Mouse (Mus musculus): Measurements from ENCODE around the gene Macrod2. TPM values are rescaled to one million over a fixed set of nuclear protein-coding genes. Genes with fewer than 3 reads are reported as not detected.

The Macrod2 gene
- polyA plus RNA-seq, 1 experiment from 2014 or later, result 90.5 TPM

GRCm38 (mm10) chr2:142257501-142257900 lies 1862.4 kb downstream of the Macrod2 start:
- Histone ChIP-seq H3K9ac (no peak overlapping the region), H3K9me3 (no peaks in the 10 kb centered on the region), H3K4me2 (no peak overlapping the region), H3K4me1 (peaks cover 13% of the 10 kb centered on the region), H3K4me3 (no peak overlapping the region), H3K27ac (no peak overlapping the region), H3K36me3 (replicated peaks) (no peaks in the 10 kb centered on the region), H3K27me3 (replicated peaks) (no peaks in the 10 kb centered on the region; the same call in 1 of the 2 replicates)
- WGBS, result 97% methylated on average over 1 of the region's 1 CpGs
- no peak for ATAC-seq (replicated peaks)

GRCm38 (mm10) chr2:142261046-142261445 lies 1865.9 kb downstream of the Macrod2 start:
- 94% methylated on average over 6 of the region's 6 CpGs for WGBS
- H3K9ac ChIP-seq, result no peak overlapping the region
- no peak overlapping the region for H3K4me3 ChIP-seq
- ATAC-seq (replicated peaks), result no peak
- H3K27ac ChIP-seq, result no peak overlapping the region
- H3K36me3 ChIP-seq (replicated peaks), result no peaks in the 10 kb centered on the region
- no peaks in the 10 kb centered on the region for H3K4me1 ChIP-seq
- H3K9me3 ChIP-seq, result no peaks in the 10 kb centered on the region
- H3K27me3 ChIP-seq (replicated peaks), result no peaks in the 10 kb centered on the region; the same call in 1 of the 2 replicates
- no peak overlapping the region for H3K4me2 ChIP-seq

DNA sequence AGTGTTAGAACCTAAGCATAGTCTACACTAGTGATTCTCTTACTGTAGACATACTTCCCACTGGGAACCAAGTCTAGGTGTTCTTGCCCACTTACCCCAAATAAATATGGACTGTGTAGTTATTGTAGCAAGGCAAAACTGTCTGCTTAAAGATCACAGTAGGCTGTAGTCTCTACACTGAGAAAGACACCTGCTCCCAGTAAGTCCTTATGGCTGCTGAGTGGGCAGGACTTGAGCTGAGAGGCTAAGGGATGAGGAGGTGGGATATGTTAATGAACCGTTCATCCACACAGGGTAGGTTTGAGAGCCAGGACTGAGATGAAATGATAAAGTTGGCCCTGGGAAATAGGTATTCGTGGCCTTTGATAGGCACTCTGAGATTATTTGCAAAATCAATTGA lies 1869.6 kb downstream of the Macrod2 start:
- H3K4me1 ChIP-seq, result no peaks in the 10 kb centered on the region
- WGBS, result 86% methylated on average over 2 of the region's 2 CpGs
- H3K27me3 ChIP-seq (replicated peaks), result no peaks in the 10 kb centered on the region
- ATAC-seq (replicated peaks), result no peak
- H3K27ac ChIP-seq, result no peak overlapping the region
- no peak overlapping the region for H3K4me2 ChIP-seq
- no peak overlapping the region for H3K9ac ChIP-seq
- H3K4me3 ChIP-seq, result no peak overlapping the region
- H3K36me3 ChIP-seq (replicated peaks), result no peaks in the 10 kb centered on the region
- H3K9me3 ChIP-seq, result no peaks in the 10 kb centered on the region

- Histone ChIP-seq H3K27ac (no peak overlapping the region), H3K27me3 (replicated peaks) (no peaks in the 10 kb centered on the region), H3K9me3 (no peaks in the 10 kb centered on the region), H3K9ac (no peak overlapping the region), H3K4me2 (no peak overlapping the region), H3K36me3 (replicated peaks) (no peaks in the 10 kb centered on the region), H3K4me1 (no peaks in the 10 kb centered on the region), H3K4me3 (no peak overlapping the region)
- ATAC-seq (replicated peaks), result no peak
- WGBS, result 85% methylated on average over 2 of the region's 2 CpGs
Measured at GRCm38 (mm10) chr2:142267836-142268235, 1872.7 kb downstream of the Macrod2 start.

DNA sequence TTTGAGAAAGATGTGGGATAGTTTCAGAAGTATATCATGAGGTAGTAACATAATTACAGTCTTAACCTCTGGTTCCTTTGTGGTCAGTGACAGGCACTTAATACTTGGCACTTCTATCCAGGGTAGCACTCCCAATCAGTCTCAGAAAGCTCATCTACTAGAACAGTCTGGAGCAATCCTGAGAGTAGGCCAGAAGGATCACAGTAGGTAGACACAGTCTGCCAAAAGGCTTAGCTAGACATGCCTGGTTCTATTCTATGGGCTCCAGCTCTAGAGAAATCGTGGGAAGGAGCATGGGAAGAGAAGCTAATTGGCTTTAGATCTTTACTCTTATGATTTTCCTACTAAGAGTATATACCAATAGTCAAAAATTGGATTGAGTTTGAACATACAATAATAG lies 1891.7 kb downstream of the Macrod2 start:
- no peak overlapping the region for H3K9ac ChIP-seq
- no peak overlapping the region for H3K4me3 ChIP-seq
- H3K27me3 ChIP-seq (replicated peaks), result no peaks in the 10 kb centered on the region
- ATAC-seq (replicated peaks), result no peak
- no peaks in the 10 kb centered on the region for H3K36me3 ChIP-seq (replicated peaks)
- H3K9me3 ChIP-seq, result no peaks in the 10 kb centered on the region
- no peak overlapping the region for H3K4me2 ChIP-seq
- no peak overlapping the region for H3K27ac ChIP-seq
- WGBS, result 61% methylated on average over 1 of the region's 1 CpGs
- H3K4me1 ChIP-seq, result no peaks in the 10 kb centered on the region

DNA sequence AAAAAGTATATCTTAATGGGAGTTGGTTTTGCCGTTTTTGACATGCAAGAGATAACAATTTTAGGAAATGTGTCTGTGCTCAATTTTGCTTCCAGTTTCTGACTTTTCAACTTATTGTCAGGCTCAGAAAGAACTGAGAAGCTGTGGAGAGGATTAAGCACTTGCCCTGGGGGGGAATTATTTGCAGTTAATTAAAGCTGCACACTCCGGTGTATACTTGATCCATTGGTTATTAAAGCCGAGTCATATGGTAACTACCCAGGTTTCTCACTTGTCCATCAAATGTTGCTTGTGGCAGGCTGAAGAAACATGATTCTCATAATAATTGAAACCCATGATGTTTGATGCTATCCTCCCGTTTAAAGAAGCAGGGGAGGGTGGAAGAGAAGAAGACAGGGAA lies 1899.7 kb downstream of the Macrod2 start:
- no peak for ATAC-seq (replicated peaks)
- Histone ChIP-seq H3K27me3 (replicated peaks) (no peaks in the 10 kb centered on the region), H3K4me2 (no peak overlapping the region), H3K4me3 (no peak overlapping the region), H3K36me3 (replicated peaks) (no peaks in the 10 kb centered on the region), H3K4me1 (no peaks in the 10 kb centered on the region), H3K9ac (no peak overlapping the region), H3K9me3 (no peaks in the 10 kb centered on the region), H3K27ac (peak overlapping the region; percentile 8; the same call in 1 of the 2 replicates)
- 24% methylated on average over 4 of the region's 4 CpGs for WGBS

DNA sequence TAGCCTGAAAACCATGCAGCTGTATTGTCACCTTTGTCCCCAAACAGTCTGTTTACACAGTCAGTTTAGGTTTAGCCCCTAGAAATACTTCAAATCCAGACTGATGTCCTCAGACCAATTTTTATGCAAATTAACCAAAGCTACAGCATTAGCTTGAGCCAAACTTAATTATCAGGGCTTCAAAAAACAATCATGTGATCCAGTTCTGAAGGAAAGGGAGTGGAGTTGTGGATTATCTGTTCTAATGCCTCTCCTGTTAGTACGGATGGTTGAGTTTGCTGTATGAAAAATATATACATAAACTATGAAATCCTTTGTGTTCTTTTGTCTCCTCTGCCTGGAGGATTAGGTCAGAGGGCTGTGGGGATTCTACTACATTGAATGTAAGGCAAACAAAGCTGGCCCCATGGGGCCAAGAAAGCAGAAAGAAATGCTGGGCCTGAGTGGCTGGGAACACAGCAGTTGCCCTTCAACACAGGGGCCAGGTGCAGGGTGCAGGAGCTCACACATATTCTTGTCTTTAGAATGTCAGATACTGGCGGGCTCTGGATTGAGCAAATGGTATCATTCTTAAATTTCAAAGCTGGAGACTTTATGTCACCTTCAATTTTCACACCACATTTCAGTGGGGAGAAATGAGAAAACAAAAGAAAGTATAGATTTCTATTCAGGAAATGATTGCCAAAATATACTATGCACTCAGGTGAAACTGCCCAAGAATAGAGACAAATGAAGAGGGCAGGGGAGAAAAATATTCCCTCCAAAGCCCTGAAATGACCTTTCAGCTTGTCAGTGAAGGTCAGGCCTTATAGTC lies 1908.2 kb downstream of the Macrod2 start:
- Histone ChIP-seq H3K9ac (no peak overlapping the region), H3K4me3 (no peak overlapping the region), H3K4me2 (no peak overlapping the region), H3K27me3 (replicated peaks) (no peaks in the 10 kb centered on the region), H3K36me3 (replicated peaks) (no peaks in the 10 kb centered on the region), H3K27ac (peak overlapping the region; percentile 65), H3K9me3 (no peaks in the 10 kb centered on the region), H3K4me1 (peaks cover 3% of the 10 kb centered on the region; the same call in 1 of the 2 replicates)
- WGBS, result 10% methylated on average over 2 of the region's 2 CpGs
- peak; percentile 71; the same call in 1 of the 2 replicates for ATAC-seq (replicated peaks)

DNA sequence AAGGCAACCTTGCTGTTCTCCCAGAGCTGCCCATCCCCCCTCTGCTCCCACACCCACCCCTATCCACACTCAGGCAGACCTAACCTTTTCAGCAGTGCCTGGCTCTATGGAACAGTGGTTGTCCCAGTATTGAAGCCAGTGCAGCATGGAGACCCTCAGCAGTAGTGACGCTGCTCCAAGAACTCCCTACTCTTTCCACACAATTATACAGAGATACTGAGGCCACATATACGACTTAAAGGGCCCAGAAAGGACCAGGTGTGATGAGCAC lies 1908.7 kb downstream of the Macrod2 start:
- no peak overlapping the region for H3K4me2 ChIP-seq
- no peaks in the 10 kb centered on the region for H3K9me3 ChIP-seq
- H3K4me3 ChIP-seq, result no peak overlapping the region
- H3K9ac ChIP-seq, result no peak overlapping the region
- 25% methylated on average over 2 of the region's 2 CpGs for WGBS
- H3K4me1 ChIP-seq, result peaks cover 3% of the 10 kb centered on the region; the same call in 1 of the 2 replicates
- no peaks in the 10 kb centered on the region for H3K27me3 ChIP-seq (replicated peaks)
- H3K27ac ChIP-seq, result 0 out of 2 replicates have a peak overlapping the region, but pooled peaks have one; percentile 8
- no peaks in the 10 kb centered on the region for H3K36me3 ChIP-seq (replicated peaks)
- peak; percentile 60; the same call in 1 of the 2 replicates for ATAC-seq (replicated peaks)

- Histone ChIP-seq H3K4me2 (no peak overlapping the region), H3K4me1 (no peaks in the 10 kb centered on the region), H3K27ac (no peak overlapping the region), H3K27me3 (replicated peaks) (no peaks in the 10 kb centered on the region), H3K36me3 (replicated peaks) (no peaks in the 10 kb centered on the region), H3K4me3 (no peak overlapping the region), H3K9ac (no peak overlapping the region), H3K9me3 (no peaks in the 10 kb centered on the region)
- 67% methylated on average over 3 of the region's 3 CpGs for WGBS
- ATAC-seq (replicated peaks), result no peak
Measured at GRCm38 (mm10) chr2:142323158-142323557, 1928.0 kb downstream of the Macrod2 start.

DNA sequence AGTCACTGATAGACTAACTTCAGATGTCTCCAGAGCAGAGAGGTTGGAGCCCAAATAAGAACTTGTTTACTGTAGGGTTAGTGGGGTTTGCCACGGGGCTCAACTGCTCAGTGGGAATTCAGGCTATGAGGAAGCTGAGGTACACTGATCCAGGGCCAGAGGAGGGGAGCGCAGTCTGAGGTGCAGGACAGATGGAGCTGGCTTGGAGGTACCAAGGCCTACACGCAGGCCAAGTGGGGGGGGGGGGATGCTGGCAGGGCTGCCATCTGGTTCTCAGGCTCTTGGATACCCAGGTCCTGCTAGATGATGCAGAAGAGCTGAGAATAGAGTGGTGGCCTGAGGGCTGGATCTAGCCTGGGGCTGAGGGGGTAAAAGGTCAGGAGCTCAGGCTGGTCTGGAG lies 1931.6 kb downstream of the Macrod2 start:
- H3K9me3 ChIP-seq, result no peaks in the 10 kb centered on the region
- H3K4me1 ChIP-seq, result no peaks in the 10 kb centered on the region
- WGBS, result 92% methylated on average over 3 of the region's 3 CpGs
- ATAC-seq (replicated peaks), result no peak
- no peaks in the 10 kb centered on the region for H3K36me3 ChIP-seq (replicated peaks)
- no peaks in the 10 kb centered on the region for H3K27me3 ChIP-seq (replicated peaks)
- no peak overlapping the region for H3K4me2 ChIP-seq
- H3K4me3 ChIP-seq, result no peak overlapping the region
- no peak overlapping the region for H3K9ac ChIP-seq
- H3K27ac ChIP-seq, result no peak overlapping the region

GRCm38 (mm10) chr2:142329761-142330160 lies 1934.7 kb downstream of the Macrod2 start:
- H3K4me1 ChIP-seq, result peaks cover 7% of the 10 kb centered on the region
- no peak overlapping the region for H3K4me2 ChIP-seq
- no peak for ATAC-seq (replicated peaks)
- H3K9ac ChIP-seq, result no peak overlapping the region
- no peaks in the 10 kb centered on the region for H3K9me3 ChIP-seq
- WGBS, result 42% methylated on average over 7 of the region's 7 CpGs
- no peak overlapping the region for H3K4me3 ChIP-seq
- H3K27ac ChIP-seq, result no peak overlapping the region
- H3K27me3 ChIP-seq (replicated peaks), result no peaks in the 10 kb centered on the region
- no peaks in the 10 kb centered on the region for H3K36me3 ChIP-seq (replicated peaks)

GRCm38 (mm10) chr2:142334441-142335102 lies 1939.5 kb downstream of the Macrod2 start:
- no peak overlapping the region for H3K4me3 ChIP-seq
- no peak overlapping the region for H3K9ac ChIP-seq
- 4% methylated on average over 7 of the region's 7 CpGs for WGBS
- ATAC-seq (replicated peaks), result peak; percentile 81
- peak overlapping the region; percentile 34 for H3K4me2 ChIP-seq
- no peaks in the 10 kb centered on the region for H3K9me3 ChIP-seq
- no peaks in the 10 kb centered on the region for H3K36me3 ChIP-seq (replicated peaks)
- H3K4me1 ChIP-seq, result peaks cover 12% of the 10 kb centered on the region
- no peaks in the 10 kb centered on the region for H3K27me3 ChIP-seq (replicated peaks)
- H3K27ac ChIP-seq, result peak overlapping the region; percentile 76

Measured in midbrain, embryonic 15.5 days (tissue).